Mouse (Mus musculus) heart, postnatal 0 days (tissue): ENCODE measurements around the gene Gm42957. TPM values are rescaled to one million over a fixed set of nuclear protein-coding genes. Genes with fewer than 3 reads are reported as not detected.

Experiments used
- ATAC-seq: fragments of 200-750 bp; cut with Nextera tagmentation; 2 replicates; pipeline ENCODE4 v1.8.0; 2017; ENCODE audit warnings: low read depth, moderate number of reproducible peaks, moderate library complexity; ENCODE audit not compliant: insufficient read depth
- DNase-seq: peaks from one replicate; pipeline ENCODE4 v3.0.0-alpha.2; 2016; ENCODE audit warnings: low spot score
- H3K27ac ChIP-seq: fragments of 300-500 bp; sonication (generic); 2 replicates; pipeline ENCODE4 v1.5.1; 2014; ENCODE audit warnings: low read depth, mild to moderate bottlenecking
- H3K27me3 ChIP-seq: fragments of 300-500 bp; sonication (generic); 2 replicates; pipeline ENCODE4 v1.6.1; 2014; ENCODE audit warnings: low read length, mixed read lengths; ENCODE audit not compliant: control insufficient read depth, insufficient read depth
- H3K36me3 ChIP-seq: fragments of 300-500 bp; sonication (generic); replicated peaks from 2 replicates; pipeline ENCODE4 v1.6.1; 2014; ENCODE audit warnings: low read length, mixed read lengths; ENCODE audit not compliant: control insufficient read depth, insufficient read depth
- H3K4me1 ChIP-seq: fragments of 300-500 bp; sonication (generic); 2 replicates; pipeline ENCODE4 v1.6.1; 2014; ENCODE audit warnings: antibody characterized with exemption; ENCODE audit not compliant: control insufficient read depth, insufficient read depth
- H3K4me2 ChIP-seq: fragments of 300-500 bp; sonication (generic); 2 replicates; pipeline ENCODE4 v1.6.1; 2014; ENCODE audit warnings: low read depth, mild to moderate bottlenecking, low read length, moderate library complexity
- H3K4me3 ChIP-seq: fragments of 300-500 bp; sonication (generic); 2 replicates; pipeline ENCODE4 v1.5.1; 2014; ENCODE audit warnings: low read depth, low read length
- H3K9ac ChIP-seq: fragments of 300-500 bp; sonication (generic); replicated peaks from 2 replicates; pipeline ENCODE4 v1.6.1; 2014; ENCODE audit warnings: low read depth, low read length, mixed read lengths
- H3K9me3 ChIP-seq: fragments of 300-500 bp; sonication (generic); replicated peaks from 2 replicates; pipeline ENCODE4 v1.6.1; 2016; ENCODE audit warnings: low read length; ENCODE audit not compliant: control insufficient read depth
- CTCF ChIP-seq: IDR thresholded peaks from 2 replicates; pipeline ENCODE4 v1.5.1; 2016; ENCODE audit warnings: antibody characterized with exemption, control low read depth, low read depth
- EP300 ChIP-seq: IDR thresholded peaks from 2 replicates; pipeline ENCODE4 v1.6.1; 2016; ENCODE audit warnings: antibody characterized with exemption, low read depth
- WGBS: fragments of 180-500 bp; shearing (Covaris S2); extraction: QIAGEN DNeasy Blood & Tissue Kit; methylation state at CpG from one replicate; pipeline ENCODE4 v1.1.7; 2014; 5-methylcytosine and 5-hydroxymethylcytosine counted together
- polyA plus RNA-seq: library from polyadenylated mRNA; unstranded; fragments of >200 nt; fragmentation: Nextera tagmentation; extraction: Ambion mirVana; gene quantifications from 2 replicates; pipeline ENCODE4 v1.2.1, GENCODE M21; 2015
- total RNA-seq: library from RNA; depleted of rRNA; stranded (reverse); fragments of >200 nt; gene quantifications from 2 replicates; pipeline ENCODE4 v1.2.3, GENCODE M21; 2014; ENCODE audit warnings: low replicate concordance

Gene Gm42957
- total and polyA plus RNA-seq, 2 experiments from 2014 or later = not detected

- no peak overlapping the region for H3K4me3 ChIP-seq
- H3K36me3 ChIP-seq = 0 out of 2 replicates have a peak, but pooled peaks cover 4% of the 10 kb centered on the region
- H3K27ac ChIP-seq = no peak overlapping the region
- DNase-seq (no peak), ATAC-seq (no peak)
- peaks cover 10% of the 10 kb centered on the region; the same call in 1 of the 2 replicates for H3K4me1 ChIP-seq
- H3K27me3 ChIP-seq = no peaks in the 10 kb centered on the region
- 75% methylated on average over 8 of the region's 8 CpGs for WGBS
- H3K9ac ChIP-seq = no peak overlapping the region
- H3K4me2 ChIP-seq = peak overlapping the region; percentile 97
- no peaks in the 10 kb centered on the region for H3K9me3 ChIP-seq
- TF ChIP-seq CTCF (no peak), EP300 (no peak)
Measured at GRCm38 (mm10) chr3:96599069-96599393, 36.2 kb upstream of the Gm42957 start.

DNA sequence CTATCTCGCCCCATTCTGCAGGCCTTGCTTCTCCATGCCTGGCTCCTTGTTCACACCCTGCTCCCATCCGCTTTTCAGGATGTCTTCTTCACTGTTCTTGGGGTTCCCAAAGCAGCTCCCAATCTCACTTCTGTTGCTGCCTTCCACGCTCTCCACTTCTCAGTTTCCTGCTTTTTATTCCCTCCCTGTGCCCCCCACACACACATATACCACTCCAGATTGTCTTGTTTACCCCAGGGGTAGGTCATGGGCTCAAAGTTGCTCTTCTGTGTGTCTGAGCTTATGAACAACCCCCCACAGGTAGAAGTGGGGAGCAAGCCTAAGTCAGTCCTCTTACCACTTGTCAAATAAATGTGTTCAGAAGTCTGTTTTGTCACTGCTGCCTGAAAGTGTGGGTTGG is 35.9 kb upstream of the Gm42957 start:
- H3K4me1 ChIP-seq = peaks cover 10% of the 10 kb centered on the region; the same call in 1 of the 2 replicates

DNA sequence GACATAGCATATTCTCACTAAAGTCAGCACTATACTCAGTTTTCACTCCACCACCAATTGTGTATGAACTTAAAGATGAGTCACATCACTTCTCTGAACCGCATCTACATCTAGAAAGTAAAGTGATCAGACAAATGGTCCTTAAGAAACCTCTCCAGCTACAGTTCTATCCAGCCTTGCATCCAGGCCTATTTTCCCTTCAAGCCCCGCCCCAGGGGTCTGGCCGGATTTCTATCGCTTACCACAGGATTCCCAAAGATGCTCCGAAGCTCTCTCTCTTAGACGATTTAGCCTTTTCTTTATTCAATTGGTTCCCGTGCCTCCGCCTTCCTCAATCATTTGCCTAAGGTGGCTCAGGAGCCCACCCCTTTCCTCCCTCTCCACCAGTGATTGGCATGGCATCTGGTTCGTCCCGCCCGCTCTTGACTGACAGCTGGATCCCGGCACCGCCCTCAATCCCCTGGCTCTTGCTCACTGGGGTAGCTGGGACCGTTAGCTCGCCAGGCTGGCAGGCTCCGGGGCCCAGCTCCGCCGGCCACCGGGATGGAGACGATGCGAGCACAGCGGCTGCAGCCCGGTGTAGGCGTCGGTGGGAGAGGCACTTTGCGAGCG is 34.5 kb upstream of the Gm42957 start, which contains the start of gene Lix1l:
Lix1l (plus strand) TSS at position 511 of the 612 bp plus-strand sequence.
- H3K27me3 ChIP-seq = no peaks in the 10 kb centered on the region
- peaks cover 10% of the 10 kb centered on the region; the same call in 1 of the 2 replicates for H3K4me1 ChIP-seq
- peak; percentile 97 for DNase-seq
- H3K9ac ChIP-seq = peak within 1 kb of the TSS; percentile 85
- H3K4me3 ChIP-seq = peak within 1 kb of the TSS; percentile 77
- peak within 1 kb of the TSS; percentile 87 for H3K4me2 ChIP-seq
- 2% methylated on average over 27 of the region's 27 CpGs for WGBS
- no peak for TF ChIP-seq EP300
- no peak for TF ChIP-seq CTCF
- H3K36me3 ChIP-seq = 0 out of 2 replicates have a peak, but pooled peaks cover 4% of the 10 kb centered on the region
- peak within 1 kb of the TSS; percentile 98 for H3K27ac ChIP-seq
- ATAC-seq = peak; percentile 92
- H3K9me3 ChIP-seq = no peaks in the 10 kb centered on the region

More for the DNA sequence above, 35.9 kb upstream of the Gm42957 start:
- H3K4me3 ChIP-seq = no peak overlapping the region
- ATAC-seq = no peak
- H3K36me3 ChIP-seq = 0 out of 2 replicates have a peak, but pooled peaks cover 4% of the 10 kb centered on the region
- no peaks in the 10 kb centered on the region for H3K27me3 ChIP-seq
- TF ChIP-seq CTCF = no peak
- TF ChIP-seq EP300 = no peak
- DNase-seq = no peak
- H3K9ac ChIP-seq = no peak overlapping the region
- no peaks in the 10 kb centered on the region for H3K9me3 ChIP-seq
- 93% methylated on average over 3 of the region's 3 CpGs for WGBS
- no peak overlapping the region for H3K4me2 ChIP-seq
- no peak overlapping the region for H3K27ac ChIP-seq

- Histone ChIP-seq H3K4me3 (peak overlapping the region; percentile 77), H3K27ac (peak overlapping the region; percentile 98), H3K36me3 (0 out of 2 replicates have a peak, but pooled peaks cover 4% of the 10 kb centered on the region), H3K27me3 (no peaks in the 10 kb centered on the region), H3K4me1 (peaks cover 10% of the 10 kb centered on the region; the same call in 1 of the 2 replicates), H3K9ac (peak overlapping the region; percentile 85), H3K4me2 (peak overlapping the region; percentile 87), H3K9me3 (no peaks in the 10 kb centered on the region)
- ATAC-seq (peak; percentile 70), DNase-seq (peak; percentile 71)
- WGBS = under 1% methylated on average over 31 of the region's 40 CpGs
- no peak for TF ChIP-seq CTCF
- TF ChIP-seq EP300 = no peak
Measured at GRCm38 (mm10) chr3:96601251-96601787, 34.0 kb upstream of the Gm42957 start.

GRCm38 (mm10) chr3:96601941-96602703 is 33.2 kb upstream of the Gm42957 start:
- Histone ChIP-seq H3K9me3 (no peaks in the 10 kb centered on the region), H3K27me3 (no peaks in the 10 kb centered on the region), H3K4me3 (peak overlapping the region; percentile 77), H3K4me1 (peaks cover 10% of the 10 kb centered on the region; the same call in 1 of the 2 replicates), H3K4me2 (peak overlapping the region; percentile 87), H3K9ac (peak overlapping the region; percentile 85), H3K27ac (peak overlapping the region; percentile 98), H3K36me3 (0 out of 2 replicates have a peak, but pooled peaks cover 4% of the 10 kb centered on the region)
- 19% methylated on average over 10 of the region's 10 CpGs for WGBS
- DNase-seq = no peak
- no peak for ATAC-seq
- no peak for TF ChIP-seq EP300
- no peak for TF ChIP-seq CTCF
